Mouse (Mus musculus): ENCODE measurements around the gene Ccdc194.

DNA sequence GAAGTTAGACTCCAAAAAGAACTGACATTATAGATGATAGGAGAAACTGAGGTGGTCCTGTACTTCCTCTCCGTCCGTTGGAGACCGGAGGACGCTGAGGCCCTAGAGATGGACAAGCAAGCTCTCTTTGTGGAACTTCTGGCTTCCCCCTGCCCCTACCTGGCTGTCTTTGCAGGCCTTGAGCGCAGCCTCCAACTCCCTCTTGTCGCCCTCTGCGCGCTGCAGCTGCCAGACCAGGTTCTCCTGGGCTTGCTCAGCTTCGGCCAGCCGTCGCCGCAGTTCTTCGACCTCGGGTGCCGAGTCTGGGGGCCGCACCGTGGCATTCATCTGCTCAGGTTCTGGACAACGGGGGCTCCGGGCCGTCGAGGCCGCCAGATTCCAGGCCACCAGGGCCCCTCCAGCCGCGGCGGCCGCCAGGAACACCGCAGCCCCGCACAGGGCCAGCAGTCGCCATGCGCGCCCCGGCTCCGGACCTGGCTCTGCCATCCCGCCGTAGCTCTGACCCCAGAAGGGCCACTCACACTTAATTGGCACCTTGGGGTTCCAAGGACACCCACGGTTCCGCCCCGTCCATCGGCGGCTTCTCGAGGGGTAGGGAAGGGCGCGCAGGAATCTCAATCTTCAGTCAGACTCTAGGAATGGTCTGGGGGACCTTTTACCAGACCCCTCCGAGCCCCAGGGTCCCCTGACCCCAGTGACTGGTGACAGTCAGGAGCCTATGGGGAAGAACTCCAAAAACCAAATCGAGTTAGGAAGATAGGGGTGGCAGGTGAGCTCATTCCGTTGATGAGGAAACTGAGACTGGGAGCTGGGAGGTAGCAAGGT is at the start of gene Ccdc194:
- no peak for TF ChIP-seq GATA1 (IDR thresholded peaks at IDR 0.05; ENCODE audit: borderline replicate concordance, low read length)
- TF ChIP-seq FLI1 (IDR thresholded peaks at IDR 0.05; ENCODE audit: low read length) = no peak

Measured in megakaryocyte, embryonic 14.5 days (primary cell).